Mouse (Mus musculus) thymus, postnatal 0 days (tissue): ENCODE data around the gene Dbt. TPM values are rescaled to one million over a fixed set of nuclear protein-coding genes. Genes with fewer than 3 reads are reported as not detected.
"Not testable (repeated sequence)": the region's sequence is repeated elsewhere in the genome, so short reads cannot be mapped to it uniquely, and the experiment has no call there.

Source experiments
- DNase-seq: peaks from one replicate; pipeline ENCODE4 v3.0.0-alpha.2; 2015; ENCODE audit warnings: low spot score
- polyA plus RNA-seq: library from polyadenylated mRNA; unstranded; fragments of >200 nt; fragmentation: Nextera tagmentation; extraction: Ambion mirVana; gene quantifications from 2 replicates; pipeline ENCODE4 v1.2.1, GENCODE M21; 2015

The Dbt gene
- polyA plus RNA-seq, 1 experiment from 2014 or later, result 14.5 TPM

- DNase-seq, result no peak
Measured at GRCm38 (mm10) chr3:116537200-116537573, 24.3 kb downstream of the Dbt start.

- no peak for DNase-seq
Measured at GRCm38 (mm10) chr3:116542070-116542469, 29.2 kb downstream of the Dbt start.

- no peak for DNase-seq
Measured at GRCm38 (mm10) chr3:116542532-116542931, 29.7 kb downstream of the Dbt start.

GRCm38 (mm10) chr3:116547430-116547829, 34.6 kb downstream of the Dbt start:
- DNase-seq, result no peak

- DNase-seq, result no peak
Measured at GRCm38 (mm10) chr3:116551362-116551761, 38.5 kb downstream of the Dbt start.

GRCm38 (mm10) chr3:116561315-116561714, 48.4 kb downstream of the Dbt start:
- DNase-seq, result not testable (repeated sequence)

- DNase-seq, result no peak
Measured at GRCm38 (mm10) chr3:116562408-116563094, 49.7 kb downstream of the Dbt start, which contains the start of gene Lrrc39. Gene Lrrc39, plus strand, starts transcription at chr3:116562973.

- no peak for DNase-seq
Measured at GRCm38 (mm10) chr3:116563095-116563492, 50.2 kb downstream of the Dbt start.

GRCm38 (mm10) chr3:116570628-116571027, 57.8 kb downstream of the Dbt start:
- no peak for DNase-seq

- DNase-seq, result no peak
Measured at GRCm38 (mm10) chr3:116577286-116577685, 64.4 kb downstream of the Dbt start.

GRCm38 (mm10) chr3:116582201-116582600, 69.3 kb downstream of the Dbt start:
- no peak for DNase-seq

- no peak for DNase-seq
Measured at GRCm38 (mm10) chr3:116594076-116594727, 81.3 kb downstream of the Dbt start.

GRCm38 (mm10) chr3:116594728-116595602, 82.1 kb downstream of the Dbt start, which contains the start of gene Sass6:
Gene Sass6, plus strand, starts transcription at chr3:116594982.
- peak; percentile 97 for DNase-seq

- no peak for DNase-seq
Measured at GRCm38 (mm10) chr3:116595603-116595991, 82.7 kb downstream of the Dbt start.

Other genes with a start within 250 kb of the Dbt start
- gene Cdc14a, start 89.0 kb upstream of the Dbt start, polyA plus RNA-seq, result 7.7 and 7.8 TPM in 2 replicates
- 72.2 and 75.3 TPM in 2 replicates for gene Rtca, start 4.9 kb upstream of the Dbt start, polyA plus RNA-seq
- 0.36 and 0.81 TPM in 2 replicates for gene Lrrc39, start 49.9 kb downstream of the Dbt start, polyA plus RNA-seq
- gene Sass6, start 81.9 kb downstream of the Dbt start, polyA plus RNA-seq, result 21.7 and 23.7 TPM in 2 replicates
- 25.0 and 30.6 TPM in 2 replicates for gene Trmt13, start 101.5 kb downstream of the Dbt start, polyA plus RNA-seq
- gene Mfsd14a, start 149.6 kb downstream of the Dbt start, polyA plus RNA-seq, result 68.6 and 69.9 TPM in 2 replicates
- not detected in 2 replicates for gene Gm43191, start 168.2 kb downstream of the Dbt start, polyA plus RNA-seq
- 8.9 and 9.1 TPM in 2 replicates for gene Slc35a3, start 199.8 kb downstream of the Dbt start, polyA plus RNA-seq